Mouse (Mus musculus): ENCODE measurements around the gene Arhgap18. TPM values are rescaled to one million over a fixed set of nuclear protein-coding genes. Genes with fewer than 3 reads are reported as not detected.

Gene Arhgap18
- polyA plus RNA-seq, 1 experiment from 2014 or later = 33.4 TPM

- no peaks in the 10 kb centered on the region for H3K4me1 ChIP-seq (replicated peaks)
Measured at GRCm38 (mm10) chr10:26958513-26958912, 205.3 kb downstream of the Arhgap18 start.

More at GRCm38 (mm10) chr10:26958513-26958912, 205.3 kb downstream of the Arhgap18 start:
- WGBS = 65% methylated on average over 3 of the region's 3 CpGs
- Histone ChIP-seq H3K4me2 (no peak overlapping the region), H3K9ac (no peak overlapping the region), H3K27me3 (replicated peaks) (no peaks in the 10 kb centered on the region), H3K36me3 (no peaks in the 10 kb centered on the region), H3K4me3 (no peak overlapping the region), H3K9me3 (replicated peaks) (no peaks in the 10 kb centered on the region), H3K27ac (ENCODE audit: poor library complexity, severe bottlenecking) (no peak overlapping the region)
- ATAC-seq (ENCODE audit: insufficient number of reproducible peaks, low FRiP score) = no peak

All from heart, embryonic 12.5 days (tissue).